Mouse (Mus musculus) heart, embryonic 13.5 days (tissue): ENCODE results near the gene Gm9913. TPM values are rescaled to one million over a fixed set of nuclear protein-coding genes. Genes with fewer than 3 reads are reported as not detected.

Source experiments
- ATAC-seq: fragments of 200-750 bp; cut with Nextera tagmentation; 2 replicates; pipeline ENCODE4 v1.8.0; 2017; ENCODE audit warnings: moderate TSS enrichment; ENCODE audit not compliant: insufficient number of reproducible peaks, low FRiP score, low TSS enrichment; ENCODE audit errors: extremely low read depth
- H3K27ac ChIP-seq: fragments of 300-500 bp; sonication (generic); replicated peaks from 2 replicates; pipeline ENCODE4 v1.5.1; 2015; ENCODE audit warnings: moderate library complexity, mild to moderate bottlenecking, inconsistent platforms
- H3K27me3 ChIP-seq: fragments of 300-500 bp; sonication (generic); replicated peaks from 2 replicates; pipeline ENCODE4 v1.6.1; 2015; ENCODE audit warnings: mild to moderate bottlenecking, inconsistent platforms
- H3K36me3 ChIP-seq: fragments of 300-500 bp; sonication (generic); 2 replicates; pipeline ENCODE4 v1.6.1; 2015; ENCODE audit warnings: mild to moderate bottlenecking, inconsistent platforms
- H3K4me1 ChIP-seq: fragments of 300-500 bp; sonication (generic); 2 replicates; pipeline ENCODE4 v1.6.1; 2015; ENCODE audit warnings: inconsistent platforms
- H3K4me2 ChIP-seq: fragments of 300-500 bp; sonication (generic); 2 replicates; pipeline ENCODE4 v1.6.1; 2015; ENCODE audit warnings: inconsistent platforms, mild to moderate bottlenecking, moderate library complexity
- H3K4me3 ChIP-seq: fragments of 300-500 bp; sonication (generic); 2 replicates; pipeline ENCODE4 v1.5.1; 2015; ENCODE audit warnings: moderate library complexity, mild to moderate bottlenecking, inconsistent platforms
- H3K9ac ChIP-seq: fragments of 300-500 bp; sonication (generic); 2 replicates; pipeline ENCODE4 v1.6.1; 2015; ENCODE audit warnings: inconsistent platforms, mild to moderate bottlenecking, moderate library complexity
- H3K9me3 ChIP-seq: fragments of 300-500 bp; sonication (generic); 2 replicates; pipeline ENCODE4 v1.6.1; 2016; ENCODE audit warnings: inconsistent platforms
- WGBS: fragments of 180-500 bp; shearing (Covaris S2); methylation state at CpG from one replicate; pipeline ENCODE4 v1.1.7; 2015; ENCODE audit warnings: mixed read lengths; 5-methylcytosine and 5-hydroxymethylcytosine counted together
- polyA plus RNA-seq: library from polyadenylated mRNA; unstranded; fragments of >200 nt; fragmentation: Nextera tagmentation; extraction: Ambion mirVana; gene quantifications from 2 replicates; pipeline ENCODE4 v1.2.1, GENCODE M21; 2015

Gm9913 gene
- polyA plus RNA-seq, 1 experiment from 2014 or later, result 0.17 TPM

- Histone ChIP-seq H3K4me3 (no peak overlapping the region), H3K27ac (peak overlapping the region; percentile 82), H3K27me3 (no peaks in the 10 kb centered on the region), H3K4me2 (no peak overlapping the region), H3K36me3 (no peaks in the 10 kb centered on the region), H3K9me3 (no peaks in the 10 kb centered on the region), H3K4me1 (peaks cover 26% of the 10 kb centered on the region), H3K9ac (no peak overlapping the region)
- peak; percentile 52; the same call in 1 of the 2 replicates for ATAC-seq
- WGBS, result 3% methylated on average over 4 of the region's 4 CpGs
Measured at GRCm38 (mm10) chr2:125516594-125516993, 11.7 kb downstream of the Gm9913 start.

DNA sequence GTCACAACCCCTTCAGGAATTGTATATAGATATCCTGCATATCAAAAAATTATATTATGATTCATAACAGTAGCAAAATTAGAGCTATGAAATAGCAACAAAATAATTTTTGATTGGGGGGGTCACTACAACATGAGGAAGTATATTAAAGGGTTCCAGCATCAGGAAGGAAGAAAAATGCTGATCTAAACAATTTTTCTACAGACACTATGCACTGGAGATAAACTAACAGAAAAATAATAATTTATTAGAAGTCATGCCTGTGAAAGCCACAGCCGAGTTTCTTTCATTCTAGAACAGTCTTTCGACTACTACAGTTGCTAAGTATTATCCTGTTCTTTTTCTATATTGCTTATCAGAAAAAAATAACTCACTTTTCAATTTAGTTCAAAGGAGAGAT is 20.6 kb downstream of the Gm9913 start:
- Histone ChIP-seq H3K9me3 (no peaks in the 10 kb centered on the region), H3K4me2 (no peak overlapping the region), H3K27me3 (no peaks in the 10 kb centered on the region), H3K9ac (no peak overlapping the region), H3K4me1 (0 out of 2 replicates have a peak, but pooled peaks cover 9% of the 10 kb centered on the region), H3K4me3 (no peak overlapping the region), H3K36me3 (no peaks in the 10 kb centered on the region), H3K27ac (no peak overlapping the region)
- ATAC-seq, result no peak
- 64% methylated on average over 2 of the region's 2 CpGs for WGBS

- no peaks in the 10 kb centered on the region for H3K36me3 ChIP-seq
- H3K27me3 ChIP-seq, result no peaks in the 10 kb centered on the region
- no peak overlapping the region for H3K4me3 ChIP-seq
- 67% methylated on average over 5 of the region's 5 CpGs for WGBS
- peaks cover 17% of the 10 kb centered on the region; the same call in 1 of the 2 replicates for H3K4me1 ChIP-seq
- no peak overlapping the region for H3K4me2 ChIP-seq
- no peaks in the 10 kb centered on the region for H3K9me3 ChIP-seq
- no peak overlapping the region for H3K9ac ChIP-seq
- H3K27ac ChIP-seq, result no peak overlapping the region
- ATAC-seq, result no peak
Measured at GRCm38 (mm10) chr2:125526566-125526965, 21.7 kb downstream of the Gm9913 start.

- H3K9ac ChIP-seq, result no peak overlapping the region
- H3K9me3 ChIP-seq, result no peaks in the 10 kb centered on the region
- H3K27ac ChIP-seq, result peak overlapping the region; percentile 33; the same call in 1 of the 2 replicates
- H3K4me1 ChIP-seq, result peaks cover 17% of the 10 kb centered on the region; the same call in 1 of the 2 replicates
- 39% methylated on average over 6 of the region's 6 CpGs for WGBS
- no peak overlapping the region for H3K4me3 ChIP-seq
- H3K27me3 ChIP-seq, result no peaks in the 10 kb centered on the region
- ATAC-seq, result peak; percentile 37; the same call in 1 of the 2 replicates
- H3K4me2 ChIP-seq, result no peak overlapping the region
- H3K36me3 ChIP-seq, result no peaks in the 10 kb centered on the region
Measured at GRCm38 (mm10) chr2:125530665-125531064, 25.8 kb downstream of the Gm9913 start.

DNA sequence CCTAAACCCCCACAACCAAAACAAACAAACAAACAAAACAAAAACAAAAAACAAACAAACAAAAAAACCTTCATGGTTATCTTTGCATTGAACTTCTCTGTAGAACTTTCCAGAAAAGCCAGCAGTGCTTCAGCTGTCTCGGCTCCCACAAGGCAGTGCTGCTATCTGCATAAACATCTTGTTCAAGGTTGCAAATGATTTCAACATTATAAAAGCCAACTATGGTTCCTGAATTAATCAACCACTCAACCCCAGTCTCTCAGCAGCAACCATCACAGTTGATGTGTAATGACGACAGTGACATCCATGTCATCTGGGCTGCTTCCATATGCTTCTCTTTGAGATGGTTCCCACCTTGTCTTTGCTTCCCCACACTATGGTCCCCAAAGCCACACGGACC is 34.8 kb downstream of the Gm9913 start:
- H3K9ac ChIP-seq, result no peak overlapping the region
- H3K4me2 ChIP-seq, result no peak overlapping the region
- H3K4me3 ChIP-seq, result no peak overlapping the region
- no peaks in the 10 kb centered on the region for H3K36me3 ChIP-seq
- no peaks in the 10 kb centered on the region for H3K4me1 ChIP-seq
- 83% methylated on average over 3 of the region's 3 CpGs for WGBS
- no peak overlapping the region for H3K27ac ChIP-seq
- no peaks in the 10 kb centered on the region for H3K27me3 ChIP-seq
- no peak for ATAC-seq
- no peaks in the 10 kb centered on the region for H3K9me3 ChIP-seq

GRCm38 (mm10) chr2:125540579-125540978 is 35.7 kb downstream of the Gm9913 start:
- no peak overlapping the region for H3K4me3 ChIP-seq
- no peaks in the 10 kb centered on the region for H3K4me1 ChIP-seq
- no peaks in the 10 kb centered on the region for H3K27me3 ChIP-seq
- H3K36me3 ChIP-seq, result no peaks in the 10 kb centered on the region
- H3K27ac ChIP-seq, result no peak overlapping the region
- H3K4me2 ChIP-seq, result no peak overlapping the region
- no peaks in the 10 kb centered on the region for H3K9me3 ChIP-seq
- 72% methylated on average over 7 of the region's 7 CpGs for WGBS
- H3K9ac ChIP-seq, result no peak overlapping the region
- no peak for ATAC-seq

GRCm38 (mm10) chr2:125541451-125541850 is 36.6 kb downstream of the Gm9913 start:
- H3K4me1 ChIP-seq, result no peaks in the 10 kb centered on the region
- H3K9me3 ChIP-seq, result no peaks in the 10 kb centered on the region
- no peaks in the 10 kb centered on the region for H3K27me3 ChIP-seq
- no peak overlapping the region for H3K4me3 ChIP-seq
- no peak overlapping the region for H3K9ac ChIP-seq
- ATAC-seq, result no peak
- H3K4me2 ChIP-seq, result no peak overlapping the region
- no peak overlapping the region for H3K27ac ChIP-seq
- H3K36me3 ChIP-seq, result no peaks in the 10 kb centered on the region
- WGBS, result 60% methylated on average over 7 of the region's 7 CpGs

DNA sequence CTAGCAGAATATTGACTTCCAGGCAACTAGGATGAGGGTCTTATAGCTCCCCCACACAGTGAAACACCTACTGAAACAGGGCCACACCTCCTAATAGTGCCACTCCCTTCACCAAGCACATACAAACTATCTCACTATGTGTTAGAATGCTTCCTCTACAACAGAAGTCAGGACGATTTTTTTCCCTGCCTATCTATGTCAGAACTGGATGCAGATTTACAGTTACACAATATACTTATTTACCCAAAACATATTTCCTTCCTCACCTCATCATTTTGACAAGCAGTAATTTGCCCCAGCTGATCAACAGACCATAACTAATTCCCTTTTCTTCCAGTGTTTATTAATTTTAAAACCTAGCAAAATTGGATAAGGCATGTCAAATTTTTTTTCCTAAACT is 38.8 kb downstream of the Gm9913 start:
- Histone ChIP-seq H3K4me1 (no peaks in the 10 kb centered on the region), H3K4me3 (no peak overlapping the region), H3K9ac (no peak overlapping the region), H3K9me3 (no peaks in the 10 kb centered on the region), H3K27me3 (no peaks in the 10 kb centered on the region), H3K36me3 (no peaks in the 10 kb centered on the region), H3K4me2 (no peak overlapping the region), H3K27ac (no peak overlapping the region)
- 31% methylated on average over 1 of the region's 1 CpGs for WGBS
- ATAC-seq, result no peak

- no peak overlapping the region for H3K27ac ChIP-seq
- no peaks in the 10 kb centered on the region for H3K36me3 ChIP-seq
- no peaks in the 10 kb centered on the region for H3K27me3 ChIP-seq
- H3K9me3 ChIP-seq, result no peaks in the 10 kb centered on the region
- no peaks in the 10 kb centered on the region for H3K4me1 ChIP-seq
- H3K4me2 ChIP-seq, result no peak overlapping the region
- ATAC-seq, result no peak
- H3K4me3 ChIP-seq, result no peak overlapping the region
- WGBS, result 79% methylated on average over 3 of the region's 3 CpGs
- H3K9ac ChIP-seq, result no peak overlapping the region
Measured at GRCm38 (mm10) chr2:125544986-125545385, 40.1 kb downstream of the Gm9913 start.

DNA sequence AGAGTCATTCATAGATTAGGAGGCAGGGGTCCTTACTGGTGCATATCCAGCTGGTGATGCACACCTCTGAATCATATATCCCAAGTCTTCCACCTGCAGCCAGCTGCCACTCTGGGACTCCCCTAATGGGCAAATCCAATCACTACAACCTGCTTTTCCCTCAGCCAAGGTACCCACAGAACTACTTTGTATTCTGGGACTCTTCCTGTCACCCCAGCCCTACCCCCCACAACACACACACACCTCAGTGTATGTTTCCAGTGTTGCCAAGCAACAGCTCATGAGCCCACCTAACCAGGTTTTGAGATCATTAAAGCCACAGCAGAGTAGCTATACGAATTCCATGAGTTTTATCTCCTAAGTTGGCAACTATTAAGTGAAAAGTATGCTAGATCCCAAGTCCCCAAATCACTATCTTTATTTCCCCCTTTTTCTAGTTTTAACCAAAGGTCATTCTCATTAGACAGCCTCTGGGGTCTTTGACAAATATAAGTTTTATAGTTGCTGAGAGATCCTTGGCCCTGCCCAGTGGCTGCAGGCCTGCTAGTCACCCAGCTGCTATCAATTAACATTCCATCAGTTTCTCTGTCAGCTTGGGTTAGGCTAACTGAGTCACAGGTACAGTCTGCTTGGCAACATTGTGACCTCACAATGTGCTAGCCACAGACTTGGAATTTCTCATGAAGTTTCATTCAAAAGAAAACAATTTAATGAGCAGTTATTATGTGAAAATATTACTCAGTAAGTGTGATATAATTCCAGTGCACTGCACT is 44.1 kb downstream of the Gm9913 start:
- no peak overlapping the region for H3K4me2 ChIP-seq
- H3K4me3 ChIP-seq, result no peak overlapping the region
- H3K4me1 ChIP-seq, result no peaks in the 10 kb centered on the region
- H3K27ac ChIP-seq, result no peak overlapping the region
- ATAC-seq, result no peak
- H3K27me3 ChIP-seq, result no peaks in the 10 kb centered on the region
- H3K9ac ChIP-seq, result no peak overlapping the region
- H3K9me3 ChIP-seq, result no peaks in the 10 kb centered on the region
- WGBS, result 67% methylated on average over 1 of the region's 1 CpGs
- H3K36me3 ChIP-seq, result no peaks in the 10 kb centered on the region

- Histone ChIP-seq H3K4me1 (0 out of 2 replicates have a peak, but pooled peaks cover 4% of the 10 kb centered on the region), H3K27ac (no peak overlapping the region), H3K4me3 (no peak overlapping the region), H3K4me2 (no peak overlapping the region), H3K27me3 (no peaks in the 10 kb centered on the region), H3K9ac (no peak overlapping the region), H3K9me3 (no peaks in the 10 kb centered on the region), H3K36me3 (no peaks in the 10 kb centered on the region)
- 70% methylated on average over 6 of the region's 6 CpGs for WGBS
- no peak for ATAC-seq
Measured at GRCm38 (mm10) chr2:125555830-125556229, 50.9 kb downstream of the Gm9913 start.
